Mouse (Mus musculus) retina, embryonic 14.5 days (tissue): ENCODE measurements around the gene Il13ra1.

Source experiments
- DNase-seq: peaks from one replicate; pipeline ENCODE4 v3.0.0-alpha.2; 2015; ENCODE audit warnings: low spot score

Il13ra1 gene

GRCm38 (mm10) chrX:36111622-36112421 is at the start of gene Il13ra1:
Il13ra1 (plus strand) TSS chrX:36112110.
- peak; percentile 47 for DNase-seq

GRCm38 (mm10) chrX:36073997-36074396 is 37.9 kb upstream of the Il13ra1 start:
- DNase-seq = no peak

- no peak for DNase-seq
Measured at GRCm38 (mm10) chrX:36077164-36077563, 34.7 kb upstream of the Il13ra1 start.

- no peak for DNase-seq
Measured at GRCm38 (mm10) chrX:36082917-36083316, 29.0 kb upstream of the Il13ra1 start.

GRCm38 (mm10) chrX:36088464-36089256 is 23.2 kb upstream of the Il13ra1 start:
- DNase-seq = no peak

- no peak for DNase-seq
Measured at GRCm38 (mm10) chrX:36100883-36101282, 11.0 kb upstream of the Il13ra1 start.

GRCm38 (mm10) chrX:36101318-36101717 is 10.6 kb upstream of the Il13ra1 start:
- DNase-seq = no peak

- no peak for DNase-seq
Measured at GRCm38 (mm10) chrX:36108601-36109000, 3.3 kb upstream of the Il13ra1 start.

GRCm38 (mm10) chrX:36112422-36112750 is 476 bp downstream of the Il13ra1 start:
- no peak for DNase-seq

- DNase-seq = no peak
Measured at GRCm38 (mm10) chrX:36115171-36115570, 3.3 kb downstream of the Il13ra1 start.

GRCm38 (mm10) chrX:36129037-36129770 is 17.3 kb downstream of the Il13ra1 start:
- DNase-seq = no peak

- no peak for DNase-seq
Measured at GRCm38 (mm10) chrX:36129771-36130108, 17.8 kb downstream of the Il13ra1 start.

GRCm38 (mm10) chrX:36136346-36136745 is 24.4 kb downstream of the Il13ra1 start:
- DNase-seq = no peak

- DNase-seq = no peak
Measured at GRCm38 (mm10) chrX:36141994-36142639, 30.2 kb downstream of the Il13ra1 start.

GRCm38 (mm10) chrX:36146746-36147145 is 34.8 kb downstream of the Il13ra1 start:
- DNase-seq = no peak

GRCm38 (mm10) chrX:36150100-36150499 is 38.2 kb downstream of the Il13ra1 start:
- DNase-seq = peak; percentile 2

GRCm38 (mm10) chrX:36156677-36157076 is 44.8 kb downstream of the Il13ra1 start:
- no peak for DNase-seq

- DNase-seq = no peak
Measured at GRCm38 (mm10) chrX:36161567-36161966, 49.7 kb downstream of the Il13ra1 start.

GRCm38 (mm10) chrX:36183625-36184024 is 71.7 kb downstream of the Il13ra1 start:
- peak; percentile 57 for DNase-seq

GRCm38 (mm10) chrX:36186036-36186435 is 74.1 kb downstream of the Il13ra1 start:
- no peak for DNase-seq

- DNase-seq = no peak
Measured at GRCm38 (mm10) chrX:36186443-36186842, 74.5 kb downstream of the Il13ra1 start.

- DNase-seq = no peak
Measured at GRCm38 (mm10) chrX:36193951-36194350, 82.0 kb downstream of the Il13ra1 start.
